ENCODE assay signal across 27 mouse cellular contexts in genomic region chr7:72325961-72326360, GRCm38 (mm10). TPM values are rescaled to one million over a fixed set of nuclear protein-coding genes. Genes with fewer than 3 reads are reported as not detected.
DNase-seq lines count a peak whose midpoint lies in the region; ATAC-seq and TF ChIP-seq lines count a peak whose summit lies in the region.
"Had no signal": no experiment of that assay in that cellular context is flagged by ENCODE, and none has a peak within 500 bp of the region (broad histone marks: within the 10 kb centered on the region; RNA-seq: fewer than 3 reads in every experiment).

No protein-coding gene starts in this region.

- peak; percentile 64 for DNase-seq in urinary bladder, postnatal 14 days (ENCODE audit: low spot score)
- no peak for DNase-seq in urinary bladder, postnatal 4 days (ENCODE audit: low spot score in 2 of 2)
- no peak for DNase-seq in ES-E14 (ENCODE audit: low read depth, low spot score)
- peak; percentile 67 for DNase-seq in ZHBTc4 (ENCODE audit: low read depth, low spot score)
- peak; percentile 27 to 61 for DNase-seq in urinary bladder, postnatal 36 days (ENCODE audit: low spot score in 2 of 2)
- no peak for DNase-seq in cerebellum, adult 18-20 months
- DNase-seq in layer of hippocampus, adult 9-11 months, result no peak
- DNase-seq: adrenal gland, adult 2 months; adrenal gland, postnatal 14 days; cerebellum, adult 11 months; cerebellum, adult 9-10 months; cerebellum, postnatal 14 days; gastrocnemius, postnatal 25 days; heart, adult 18-20 months; heart, postnatal 10 days; heart, postnatal 36 days had no signal

- H3K27me3 ChIP-seq in forebrain, embryonic 13.5 days, result no peaks in the 10 kb centered on the region
- H3K27me3 ChIP-seq: embryonic facial prominence, embryonic 12.5 days; embryonic facial prominence, embryonic 15.5 days; forebrain, embryonic 15.5 days; heart, embryonic 12.5 days; heart, embryonic 15.5 days had no signal

- H3K9ac ChIP-seq in ES-E14 (ENCODE audit: insufficient read depth, low read depth, low read length, poor library complexity, severe bottlenecking), result no peak overlapping the region
- no peak overlapping the region for H3K9ac ChIP-seq in forebrain, embryonic 13.5 days
- H3K9ac ChIP-seq: embryonic facial prominence, embryonic 12.5 days; embryonic facial prominence, embryonic 15.5 days; forebrain, embryonic 15.5 days; heart, embryonic 12.5 days; heart, embryonic 15.5 days; hindbrain, embryonic 14.5 days had no signal

- no peaks in the 10 kb centered on the region for H3K9me3 ChIP-seq in ES-E14 (ENCODE audit: control insufficient read depth, insufficient read depth, low read depth, low read length)
- H3K9me3 ChIP-seq in forebrain, embryonic 13.5 days (replicated peaks), result no peaks in the 10 kb centered on the region
- H3K9me3 ChIP-seq: embryonic facial prominence, embryonic 12.5 days; embryonic facial prominence, embryonic 15.5 days; forebrain, embryonic 15.5 days; heart, embryonic 12.5 days; heart, embryonic 15.5 days had no signal

- peaks cover 7 to 15% of the 10 kb centered on the region in 2 experiments for H3K4me1 ChIP-seq in ES-E14 (ENCODE audit: control insufficient read depth in 2 of 2, insufficient read depth in 2 of 2, low read length in 2 of 2, poor library complexity in 1 of 2)
- no peaks in the 10 kb centered on the region for H3K4me1 ChIP-seq in forebrain, embryonic 13.5 days
- H3K4me1 ChIP-seq: embryonic facial prominence, embryonic 12.5 days; embryonic facial prominence, embryonic 15.5 days; forebrain, embryonic 15.5 days; heart, embryonic 12.5 days; heart, embryonic 15.5 days had no signal

- no peaks in the 10 kb centered on the region for H3K36me3 ChIP-seq in ES-E14 (ENCODE audit: control insufficient read depth, insufficient read depth, low read length, poor library complexity, severe bottlenecking)
- H3K36me3 ChIP-seq in forebrain, embryonic 13.5 days (ENCODE audit: poor library complexity, severe bottlenecking), result no peaks in the 10 kb centered on the region
- H3K36me3 ChIP-seq: embryonic facial prominence, embryonic 12.5 days; embryonic facial prominence, embryonic 15.5 days; forebrain, embryonic 15.5 days; heart, embryonic 12.5 days; heart, embryonic 15.5 days had no signal

- no peak for ATAC-seq in forebrain, embryonic 13.5 days
- ATAC-seq: CD4-positive, CD25-positive, alpha-beta regulatory T cell, adult 4 months; forebrain, embryonic 15.5 days; hindbrain, postnatal 0 days; inflammation-experienced regulatory T-cells, adult 6 months had no signal

- peak overlapping the region; percentile 91 for H3K27ac ChIP-seq in ES-E14 (ENCODE audit: insufficient read depth, low read depth, low read length, poor library complexity, severe bottlenecking)
- H3K27ac ChIP-seq in forebrain, embryonic 13.5 days, result no peak overlapping the region
- H3K27ac ChIP-seq: embryonic facial prominence, embryonic 12.5 days; embryonic facial prominence, embryonic 15.5 days; forebrain, embryonic 15.5 days; heart, embryonic 15.5 days; hindbrain, embryonic 14.5 days; hindbrain, postnatal 0 days had no signal

- 70% methylated on average over 5 of the region's 5 CpGs for WGBS in forebrain, embryonic 13.5 days

- H3K4me3 ChIP-seq in ES-E14 (ENCODE audit: insufficient read depth in 1 of 2, low read depth in 1 of 2, low read length in 2 of 2, poor library complexity in 1 of 2, severe bottlenecking in 1 of 2), result no peak overlapping the region
- no peak overlapping the region for H3K4me3 ChIP-seq in forebrain, embryonic 13.5 days
- H3K4me3 ChIP-seq: embryonic facial prominence, embryonic 12.5 days; embryonic facial prominence, embryonic 15.5 days; forebrain, embryonic 15.5 days; heart, embryonic 12.5 days; heart, embryonic 15.5 days had no signal

- in situ Hi-C loops in ES-E14 (cut with MboI; ENCODE audit: low sequenced_read_pairs in 2 of 2, unreplicated experiment in 2 of 2), result no loop called here

- no peak overlapping the region for H3K4me2 ChIP-seq in forebrain, embryonic 13.5 days
- H3K4me2 ChIP-seq: embryonic facial prominence, embryonic 12.5 days; embryonic facial prominence, embryonic 15.5 days; forebrain, embryonic 15.5 days; heart, embryonic 12.5 days; heart, embryonic 15.5 days; hindbrain, embryonic 14.5 days had no signal

TF ChIP-seq in ES-E14, 5 proteins besides CTCF, POLR2A, EP300 and RAD21:
- TF ChIP-seq CHD2 (IDR thresholded peaks at IDR 0.05; ENCODE audit: low read depth, low read length) (no peak), ZNF384 (IDR thresholded peaks at IDR 0.05; ENCODE audit: low read depth, low read length) (no peak), ZC3H11A (IDR thresholded peaks at IDR 0.05; ENCODE audit: borderline replicate concordance, low read depth, low read length) (no peak), HCFC1 (IDR thresholded peaks at IDR 0.05; ENCODE audit: borderline replicate concordance, insufficient read depth, low read length) (no peak), MAFK (IDR thresholded peaks at IDR 0.05; ENCODE audit: insufficient read depth, low read depth, low read length) (peak; percentile 88)

RNA-seq across cellular contexts. Expression of gene Mctp2, which starts 19.6 kb away (rescaled TPM):
- 6.2 and 9.0 TPM in 2 replicates for total RNA-seq in ES-E14 (2012; rRNA removed)
- 0.10 and 0.13 TPM in 2 replicates for polyA plus RNA-seq in forebrain, embryonic 13.5 days (2015; fragmentation: Nextera tagmentation; extraction: Ambion mirVana)
- total RNA-seq: MEL had no signal

Comparison
In these comparisons a context has a peak if more than half of its experiments do, and no peak if none do; other contexts are left out.
1. DNase-seq: peak in urinary bladder, postnatal 14 days (single experiment), ZHBTc4 (single experiment) and urinary bladder, postnatal 36 days (2 of 2); none in urinary bladder, postnatal 4 days (0 of 2), ES-E14 (single experiment), cerebellum, adult 18-20 months (0 of 2) and layer of hippocampus, adult 9-11 months (single experiment).